Mouse (Mus musculus): ENCODE results near the gene Ltf. TPM values are rescaled to one million over a fixed set of nuclear protein-coding genes. Genes with fewer than 3 reads are reported as not detected.
A peak's percentile ranks its signal among the peaks of the same experiment; 100 is the strongest.

Ltf gene
- polyA plus RNA-seq, 1 experiment from 2014 or later: 0.27 TPM

DNA sequence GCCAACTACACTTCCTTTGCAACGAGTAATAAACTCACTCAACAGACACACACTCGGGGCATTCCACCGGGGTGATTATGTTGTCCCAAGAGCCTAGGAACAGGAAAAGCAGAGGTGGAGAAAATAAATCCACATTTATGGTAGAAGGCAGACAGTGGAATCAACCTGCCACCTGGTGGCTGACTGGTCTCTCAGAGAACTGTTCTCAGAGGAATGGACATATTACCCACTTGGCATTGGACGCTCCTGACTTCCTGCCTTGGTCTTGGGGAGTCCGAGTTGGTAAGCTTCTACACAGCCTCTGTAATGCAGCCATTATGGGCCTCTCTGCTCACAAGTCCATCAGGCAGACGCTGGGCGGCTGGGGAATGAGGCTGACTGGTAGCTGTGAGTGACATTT lies 53.1 kb downstream of the Ltf start:
- Histone ChIP-seq H3K4me1 (replicated peaks) (0 out of 2 replicates have a peak, but pooled peaks cover 6% of the 10 kb centered on the region), H3K27me3 (ENCODE audit: insufficient read depth, poor library complexity, severe bottlenecking) (no peaks in the 10 kb centered on the region), H3K36me3 (no peaks in the 10 kb centered on the region), H3K9me3 (peaks cover 6% of the 10 kb centered on the region; the same call in 1 of the 2 replicates), H3K4me3 (no peak overlapping the region), H3K27ac (no peak overlapping the region)
- peak; percentile 16 for DNase-seq (ENCODE audit: low spot score)
- WGBS: 66% methylated on average over 7 of the region's 7 CpGs

DNA sequence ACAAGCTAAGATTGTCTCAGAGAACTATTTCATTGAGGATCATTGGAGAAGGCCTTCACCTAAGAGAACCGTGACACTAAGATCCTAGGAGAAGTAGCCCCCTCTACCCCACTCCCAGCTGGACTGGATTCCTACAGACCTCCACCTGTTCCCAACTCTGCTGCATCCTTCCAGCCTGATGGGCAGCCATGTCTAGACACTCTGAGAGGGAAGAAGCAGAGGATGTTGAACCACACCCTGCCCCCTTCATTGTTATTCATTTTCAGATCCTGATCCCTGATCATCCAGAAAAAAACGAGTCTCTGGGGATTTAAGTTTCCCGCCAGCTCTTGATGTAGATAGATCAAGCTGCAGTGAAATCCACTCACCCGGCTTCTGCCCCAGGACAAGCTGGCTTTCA lies 53.9 kb downstream of the Ltf start:
- 82% methylated on average over 4 of the region's 4 CpGs for whole genome bisulfite sequencing
- DNase-seq (ENCODE audit: low spot score): no peak
- no peaks in the 10 kb centered on the region for H3K36me3 ChIP-seq

DNA sequence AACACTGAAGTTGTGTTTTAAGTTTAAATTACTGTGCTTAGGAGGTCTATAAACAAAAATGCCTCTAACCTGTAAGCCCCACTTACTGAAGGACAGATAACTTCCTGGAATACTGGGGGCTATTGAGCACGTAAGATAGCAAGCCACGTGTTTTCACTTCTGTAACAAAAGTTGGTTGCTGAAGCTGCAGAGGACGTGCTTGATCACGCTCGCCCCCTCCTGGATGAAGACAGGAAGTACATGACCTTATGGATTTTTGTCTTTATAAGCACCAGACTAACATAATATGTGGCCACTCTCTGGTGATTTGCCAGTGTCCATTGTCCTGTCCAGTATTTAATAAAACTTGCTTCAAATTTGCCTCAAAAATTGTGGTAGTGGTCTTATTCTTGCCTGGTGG lies 58.7 kb downstream of the Ltf start:
- Histone ChIP-seq H3K27ac (no peak overlapping the region), H3K36me3 (no peaks in the 10 kb centered on the region), H3K4me1 (replicated peaks) (no peaks in the 10 kb centered on the region), H3K4me3 (no peak overlapping the region), H3K9me3 (peaks cover 6% of the 10 kb centered on the region; the same call in 1 of the 2 replicates), H3K27me3 (ENCODE audit: insufficient read depth, poor library complexity, severe bottlenecking) (no peaks in the 10 kb centered on the region)
- 63% methylated on average over 5 of the region's 5 CpGs for WGBS
- no peak for DNase-seq (ENCODE audit: low spot score)

More for the DNA sequence above, 53.9 kb downstream of the Ltf start:
- no peaks in the 10 kb centered on the region for H3K27me3 ChIP-seq (ENCODE audit: insufficient read depth, poor library complexity, severe bottlenecking)
- no peak overlapping the region for H3K27ac ChIP-seq
- H3K4me3 ChIP-seq: no peak overlapping the region
- peaks cover 6% of the 10 kb centered on the region; the same call in 1 of the 2 replicates for H3K9me3 ChIP-seq
- H3K4me1 ChIP-seq (replicated peaks): 0 out of 2 replicates have a peak, but pooled peaks cover 6% of the 10 kb centered on the region

DNA sequence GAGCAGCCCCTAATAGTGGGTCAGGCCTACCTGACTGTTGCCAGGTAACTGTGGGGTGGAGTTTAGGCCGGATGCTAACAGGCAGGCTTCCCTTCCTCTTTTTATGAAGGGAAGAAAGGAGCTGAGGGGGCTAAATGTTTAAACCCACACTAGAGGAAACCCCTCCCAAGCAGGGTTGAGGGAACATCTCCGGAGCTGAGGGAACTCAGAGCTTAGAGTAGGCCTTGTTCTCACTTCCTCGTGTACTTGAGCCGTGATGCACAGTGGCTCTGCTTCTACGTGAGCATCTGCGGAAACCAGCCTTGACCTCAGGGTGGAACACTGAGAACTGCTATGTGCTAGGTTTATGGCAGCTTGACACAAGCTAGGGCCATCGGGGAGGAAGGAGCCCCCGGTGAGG lies 61.7 kb downstream of the Ltf start:
- H3K27me3 ChIP-seq (ENCODE audit: insufficient read depth, poor library complexity, severe bottlenecking): 0 out of 2 replicates have a peak, but pooled peaks cover 5% of the 10 kb centered on the region
- H3K9me3 ChIP-seq: no peaks in the 10 kb centered on the region
- no peak for DNase-seq (ENCODE audit: low spot score)
- 90% methylated on average over 8 of the region's 8 CpGs for WGBS
- H3K27ac ChIP-seq: no peak overlapping the region
- H3K36me3 ChIP-seq: no peaks in the 10 kb centered on the region
- H3K4me3 ChIP-seq: no peak overlapping the region
- H3K4me1 ChIP-seq (replicated peaks): no peaks in the 10 kb centered on the region

DNA sequence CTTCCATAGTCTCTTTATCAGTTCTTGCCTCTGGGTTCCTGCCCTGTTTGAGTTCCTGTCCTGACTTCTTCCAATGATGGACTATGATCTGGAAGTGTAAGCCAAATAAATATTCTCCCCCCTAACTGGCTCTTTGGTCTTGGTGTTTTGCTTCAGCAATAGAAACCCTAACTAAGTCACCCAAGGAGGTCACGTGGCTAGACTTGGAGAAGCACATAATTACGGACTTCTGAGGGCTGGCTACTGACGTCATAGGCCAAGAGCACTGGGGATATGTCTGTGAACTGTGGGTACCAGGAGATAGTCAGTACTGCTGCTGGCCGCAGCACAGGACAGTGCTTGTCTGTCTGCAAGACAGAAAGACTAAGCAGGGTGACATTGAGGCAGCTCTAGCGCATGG lies 62.7 kb downstream of the Ltf start:
- WGBS: 85% methylated on average over 5 of the region's 5 CpGs
- Histone ChIP-seq H3K36me3 (no peaks in the 10 kb centered on the region), H3K4me1 (replicated peaks) (no peaks in the 10 kb centered on the region), H3K27ac (no peak overlapping the region), H3K27me3 (ENCODE audit: insufficient read depth, poor library complexity, severe bottlenecking) (0 out of 2 replicates have a peak, but pooled peaks cover 5% of the 10 kb centered on the region), H3K9me3 (no peaks in the 10 kb centered on the region), H3K4me3 (no peak overlapping the region)
- no peak for DNase-seq (ENCODE audit: low spot score)

DNA sequence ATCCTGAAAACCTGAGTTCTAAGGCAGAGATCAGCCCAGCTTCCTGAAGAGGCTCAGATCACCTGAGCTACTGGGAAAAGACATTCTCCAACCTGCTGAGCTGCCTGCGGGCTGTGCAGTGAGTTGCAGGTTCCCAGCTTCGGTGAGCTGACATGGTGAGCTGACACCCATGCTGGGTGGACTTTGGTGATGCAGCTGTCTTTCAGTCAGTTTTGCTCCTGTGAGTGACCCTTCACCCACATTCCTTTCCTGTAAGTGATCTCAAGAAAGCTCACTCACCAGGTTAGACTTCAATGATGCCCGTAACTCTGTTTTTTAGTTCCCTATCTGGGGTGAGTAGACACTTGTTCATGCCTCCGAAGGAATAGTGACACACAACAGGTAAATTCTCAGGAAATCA lies 66.3 kb downstream of the Ltf start:
- Histone ChIP-seq H3K27ac (no peak overlapping the region), H3K9me3 (no peaks in the 10 kb centered on the region), H3K4me3 (no peak overlapping the region), H3K27me3 (ENCODE audit: insufficient read depth, poor library complexity, severe bottlenecking) (peaks cover 12% of the 10 kb centered on the region; the same call in 1 of the 2 replicates), H3K36me3 (no peaks in the 10 kb centered on the region), H3K4me1 (replicated peaks) (peaks cover 23% of the 10 kb centered on the region)
- 55% methylated on average over 4 of the region's 4 CpGs for WGBS
- DNase-seq (ENCODE audit: low spot score): no peak

DNA sequence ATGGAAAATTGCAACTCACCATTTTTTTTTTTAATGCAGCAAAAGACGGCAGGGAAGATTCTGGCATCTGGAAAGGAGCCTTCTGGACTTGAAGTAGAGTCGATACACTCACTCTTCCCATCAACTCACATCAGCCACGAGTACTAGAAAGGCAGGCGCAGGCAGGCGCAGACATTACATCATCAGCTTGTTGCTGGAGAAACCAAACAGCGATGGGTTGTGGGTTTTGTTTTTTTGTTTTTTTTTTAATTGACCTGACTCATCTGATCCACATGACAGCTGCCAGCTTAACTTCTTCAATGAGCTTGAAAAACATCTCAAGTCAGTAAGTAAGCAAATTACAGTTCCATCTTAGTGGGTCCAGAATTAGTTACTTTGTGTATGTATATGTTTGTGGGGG lies 67.1 kb downstream of the Ltf start:
- H3K36me3 ChIP-seq: no peaks in the 10 kb centered on the region
- H3K9me3 ChIP-seq: no peaks in the 10 kb centered on the region
- H3K27me3 ChIP-seq (ENCODE audit: insufficient read depth, poor library complexity, severe bottlenecking): peaks cover 12% of the 10 kb centered on the region; the same call in 1 of the 2 replicates
- no peak overlapping the region for H3K4me3 ChIP-seq
- H3K4me1 ChIP-seq (replicated peaks): peaks cover 23% of the 10 kb centered on the region
- H3K27ac ChIP-seq: no peak overlapping the region
- WGBS: 79% methylated on average over 6 of the region's 6 CpGs
- DNase-seq (ENCODE audit: low spot score): no peak

DNA sequence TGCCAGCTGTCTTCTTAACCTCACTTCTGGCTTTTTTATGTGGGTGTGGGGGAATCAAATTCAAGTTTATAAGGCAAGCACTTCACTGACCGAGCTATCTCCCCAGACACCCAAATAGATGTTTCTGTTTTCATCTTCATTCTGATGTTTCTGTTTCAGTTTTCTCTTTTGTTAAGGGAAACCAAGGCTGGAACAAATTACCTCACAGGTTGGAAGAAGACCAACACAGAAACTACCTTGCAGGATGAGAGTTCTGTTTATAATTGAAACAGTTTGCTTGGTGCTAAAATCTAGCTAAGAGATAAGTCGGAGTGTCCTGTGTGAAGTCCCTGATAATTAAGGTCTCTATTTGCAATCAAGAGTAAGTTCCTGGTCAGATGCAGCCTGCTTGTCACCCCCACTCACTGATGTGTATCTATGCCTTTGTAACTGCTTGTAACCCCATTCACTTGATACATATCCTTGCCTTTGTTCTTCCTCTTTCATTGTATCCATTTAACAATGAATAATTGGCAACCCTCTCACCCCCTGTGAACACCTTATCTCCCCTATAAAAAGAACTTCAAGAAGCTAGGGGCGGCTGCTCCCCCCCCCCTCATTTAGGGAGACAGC lies 68.0 kb downstream of the Ltf start:
- H3K9me3 ChIP-seq: no peaks in the 10 kb centered on the region
- H3K36me3 ChIP-seq: no peaks in the 10 kb centered on the region
- H3K27me3 ChIP-seq (ENCODE audit: insufficient read depth, poor library complexity, severe bottlenecking): peaks cover 12% of the 10 kb centered on the region; the same call in 1 of the 2 replicates
- no peak overlapping the region for H3K4me3 ChIP-seq
- H3K27ac ChIP-seq: no peak overlapping the region
- no peak for DNase-seq (ENCODE audit: low spot score)
- H3K4me1 ChIP-seq (replicated peaks): peaks cover 23% of the 10 kb centered on the region
- WGBS: 24% methylated on average over 3 of the region's 3 CpGs

DNA sequence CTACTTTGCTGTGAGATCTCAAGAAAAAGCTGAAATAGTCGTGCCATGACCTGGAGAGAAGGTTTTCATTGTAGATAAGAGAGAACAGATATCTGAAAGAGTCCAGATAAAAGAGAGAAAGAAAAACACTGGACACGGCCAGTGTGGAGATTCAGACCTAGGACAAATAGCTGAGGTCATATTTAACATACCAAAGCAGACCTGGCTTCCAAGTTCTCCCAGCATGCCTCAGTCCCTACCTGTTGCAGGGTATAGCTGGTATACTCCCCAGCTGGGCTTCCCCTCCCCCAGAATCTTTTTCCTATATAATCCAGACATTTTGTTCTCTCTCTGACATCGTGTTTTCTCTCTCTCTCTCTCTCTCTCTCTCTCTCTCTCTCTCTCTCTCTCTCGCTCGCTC lies 68.9 kb downstream of the Ltf start:
- no peak for DNase-seq (ENCODE audit: low spot score)
- WGBS: 7% methylated on average over 5 of the region's 5 CpGs
- Histone ChIP-seq H3K27ac (no peak overlapping the region), H3K9me3 (no peaks in the 10 kb centered on the region), H3K4me3 (no peak overlapping the region), H3K27me3 (ENCODE audit: insufficient read depth, poor library complexity, severe bottlenecking) (peaks cover 12% of the 10 kb centered on the region; the same call in 1 of the 2 replicates), H3K4me1 (replicated peaks) (peaks cover 23% of the 10 kb centered on the region), H3K36me3 (no peaks in the 10 kb centered on the region)

DNA sequence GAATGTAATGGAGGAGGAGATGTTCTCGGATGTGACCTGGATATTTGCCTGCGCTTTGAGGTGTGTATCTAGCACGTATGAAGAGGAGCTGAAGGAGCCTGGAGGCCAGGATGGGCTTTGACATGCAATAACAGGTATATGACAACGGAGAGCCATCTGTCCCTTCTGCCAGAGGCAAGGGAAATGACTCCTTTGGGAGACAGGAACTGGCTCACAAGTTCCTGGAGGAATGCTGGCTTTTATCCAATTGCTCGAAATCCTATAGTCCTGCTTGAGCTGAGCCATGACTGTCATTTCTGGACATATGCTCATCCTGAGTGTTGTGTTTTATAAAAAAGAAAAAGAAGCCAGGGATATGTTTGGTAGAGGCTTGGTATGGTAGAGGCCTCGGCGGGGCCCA lies 69.8 kb downstream of the Ltf start:
- Histone ChIP-seq H3K9me3 (no peaks in the 10 kb centered on the region), H3K27me3 (ENCODE audit: insufficient read depth, poor library complexity, severe bottlenecking) (peaks cover 12% of the 10 kb centered on the region; the same call in 1 of the 2 replicates), H3K27ac (no peak overlapping the region), H3K36me3 (no peaks in the 10 kb centered on the region), H3K4me1 (replicated peaks) (peaks cover 23% of the 10 kb centered on the region), H3K4me3 (no peak overlapping the region)
- WGBS: 40% methylated on average over 7 of the region's 7 CpGs
- no peak for DNase-seq (ENCODE audit: low spot score)

Other genes starting within 250 kb of the Ltf start
- not detected in 2 replicates for gene Prss42, start 221.1 kb upstream of the Ltf start, polyA plus RNA-seq (2016; fragmentation: Nextera tagmentation; extraction: Ambion mirVana)
- gene Prss44, start 205.3 kb upstream of the Ltf start, polyA plus RNA-seq (2016; fragmentation: Nextera tagmentation; extraction: Ambion mirVana): not detected in 2 replicates
- not detected in 2 replicates for gene Prss43, start 192.6 kb upstream of the Ltf start, polyA plus RNA-seq (2016; fragmentation: Nextera tagmentation; extraction: Ambion mirVana)
- gene Prss45, start 184.7 kb upstream of the Ltf start, polyA plus RNA-seq (2016; fragmentation: Nextera tagmentation; extraction: Ambion mirVana): not detected in 2 replicates
- gene Prss46, start 174.8 kb upstream of the Ltf start, polyA plus RNA-seq (2016; fragmentation: Nextera tagmentation; extraction: Ambion mirVana): not detected in 2 replicates
- gene Prss50, start 161.3 kb upstream of the Ltf start, polyA plus RNA-seq (2016; fragmentation: Nextera tagmentation; extraction: Ambion mirVana): 0.68 and 0.88 TPM in 2 replicates
- 0.77 and 1.1 TPM in 2 replicates for gene Als2cl, start 139.4 kb upstream of the Ltf start, polyA plus RNA-seq (2016; fragmentation: Nextera tagmentation; extraction: Ambion mirVana)
- gene Tmie, start 139.2 kb upstream of the Ltf start, polyA plus RNA-seq (2016; fragmentation: Nextera tagmentation; extraction: Ambion mirVana): 0.18 and 0.47 TPM in 2 replicates
- not detected in 2 replicates for gene Fam240a, start 102.4 kb upstream of the Ltf start, polyA plus RNA-seq (2016; fragmentation: Nextera tagmentation; extraction: Ambion mirVana)
- gene Tdgf1, start 73.1 kb upstream of the Ltf start, polyA plus RNA-seq (2016; fragmentation: Nextera tagmentation; extraction: Ambion mirVana): not detected in 2 replicates
- 0.33 TPM in 1 of 2 replicates, not detected in the other for gene Lrrc2, start 67.7 kb upstream of the Ltf start, polyA plus RNA-seq (2016; fragmentation: Nextera tagmentation; extraction: Ambion mirVana)
- 0.14 TPM in 1 of 2 replicates, not detected in the other for gene Rtp3, start 28.7 kb upstream of the Ltf start, polyA plus RNA-seq (2016; fragmentation: Nextera tagmentation; extraction: Ambion mirVana)
- 0.70 and 0.76 TPM in 2 replicates for gene Ccrl2, start 38.2 kb downstream of the Ltf start, polyA plus RNA-seq (2016; fragmentation: Nextera tagmentation; extraction: Ambion mirVana)
- gene Lrrfip2, start 98.3 kb downstream of the Ltf start, polyA plus RNA-seq (2016; fragmentation: Nextera tagmentation; extraction: Ambion mirVana): 40.0 and 41.5 TPM in 2 replicates

Data from hindbrain, embryonic 10.5 days (tissue).